Mouse (Mus musculus) natural killer cell, adult 2 months (primary cell): ENCODE results near the gene Pfn4.
A peak's percentile ranks its signal among the peaks of the same experiment; 100 is the strongest.
"Not testable (repeated sequence)": the region's sequence is repeated elsewhere in the genome, so short reads cannot be mapped to it uniquely, and the experiment has no call there.

Source experiments
- DNase-seq, 2 experiments: peaks; one replicate each; pipeline ENCODE4 v3.0.0; 2022; ENCODE audit warnings: low spot score in 2 of 2

Pfn4 gene

DNA sequence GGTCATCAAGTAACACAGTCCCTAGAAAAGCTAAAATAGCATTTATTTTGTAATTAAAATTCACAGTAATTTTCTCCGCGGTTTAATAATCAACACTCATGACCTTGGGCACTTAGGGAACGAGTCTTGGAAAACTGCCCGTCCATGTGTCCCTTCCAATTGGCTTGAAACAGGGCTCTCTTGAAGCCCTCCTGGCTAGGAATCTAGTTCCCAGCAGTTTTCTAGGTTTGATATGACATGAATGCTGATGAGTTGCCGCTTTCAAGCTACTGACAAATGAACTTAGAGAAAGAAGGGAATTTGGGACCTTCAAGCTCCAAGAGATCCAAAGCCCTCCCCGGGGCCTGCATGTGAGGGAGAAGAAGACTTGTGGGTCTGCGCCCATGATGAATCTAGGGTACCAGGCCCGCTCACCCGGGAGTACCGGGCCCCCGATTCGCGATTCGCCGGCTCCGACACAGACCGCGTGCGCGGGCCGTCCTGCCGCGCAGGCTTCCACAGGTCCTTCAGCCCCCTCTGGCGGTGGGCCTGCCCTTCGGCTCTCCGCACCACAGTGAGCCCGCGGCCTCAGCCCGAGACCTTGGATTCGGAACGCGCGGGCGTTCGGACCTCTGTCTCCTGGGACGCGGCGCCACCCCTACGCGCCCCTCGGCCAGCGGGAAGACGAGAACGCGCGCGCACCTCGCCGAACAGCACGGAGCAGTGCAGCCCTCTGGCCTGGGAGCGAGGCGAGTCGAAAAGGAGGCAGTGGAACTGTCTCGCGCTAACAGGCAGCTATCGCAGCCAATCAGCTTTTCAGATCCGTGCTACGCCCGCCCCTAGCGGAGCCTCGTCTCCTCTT is at the start of gene Pfn4, which contains the start of gene Fam228b:
Gene Pfn4 (plus strand): TSS at position 531 of the 841 bp plus-strand sequence.
Gene Fam228b (minus strand): TSS at position 776 of the 841 bp plus-strand sequence.
- peak; percentile 90 to 92 for DNase-seq

GRCm38 (mm10) chr12:4719066-4719761 is 49.6 kb upstream of the Pfn4 start:
- no peak for DNase-seq

- no peak for DNase-seq
Measured at GRCm38 (mm10) chr12:4719762-4720754, 48.8 kb upstream of the Pfn4 start.

DNA sequence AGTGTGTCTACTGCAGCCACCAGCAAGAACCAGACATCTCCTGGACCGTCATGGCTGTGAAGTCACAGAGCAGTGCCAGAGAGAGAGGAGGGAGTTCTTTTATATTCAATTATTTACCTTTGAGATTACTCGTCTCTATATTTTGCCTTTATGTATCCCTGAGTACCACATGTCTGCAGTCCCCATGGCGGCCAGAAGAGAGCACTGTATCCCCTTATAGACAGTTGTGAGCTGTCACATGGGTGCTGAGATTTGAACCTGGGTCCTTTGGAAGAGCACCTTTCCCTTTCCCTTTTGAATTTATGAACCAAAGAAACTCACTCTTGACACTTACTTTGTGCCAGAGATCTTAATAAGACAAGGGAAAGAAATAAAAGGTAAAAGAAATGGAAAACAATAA is 39.7 kb upstream of the Pfn4 start:
- no peak for DNase-seq

DNA sequence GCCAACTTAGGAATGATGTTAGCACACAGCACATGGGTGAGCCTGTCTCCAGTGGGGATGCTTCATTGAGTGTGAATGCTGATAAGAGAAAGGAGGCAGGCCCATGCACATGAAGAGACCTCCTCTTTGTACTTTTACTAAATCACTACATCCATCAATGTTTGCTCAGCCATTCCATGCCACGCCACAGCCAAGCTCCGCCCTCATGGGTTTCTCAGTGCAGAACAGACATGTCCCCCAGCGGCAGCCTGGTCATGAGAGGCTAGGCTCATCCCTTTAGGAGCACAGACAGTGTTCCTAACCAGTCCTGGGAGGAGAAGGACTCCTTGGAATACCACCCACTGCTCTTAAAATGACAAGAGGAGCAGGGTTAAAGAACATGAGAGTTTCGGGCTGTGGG is 37.2 kb upstream of the Pfn4 start:
- no peak for DNase-seq

GRCm38 (mm10) chr12:4732332-4732731 is 36.5 kb upstream of the Pfn4 start:
- DNase-seq: no peak

GRCm38 (mm10) chr12:4738031-4738576 is 30.7 kb upstream of the Pfn4 start, which contains the start of gene Fam228a:
Gene Fam228a, minus strand, starts transcription at chr12:4738430.
- no peak for DNase-seq

DNA sequence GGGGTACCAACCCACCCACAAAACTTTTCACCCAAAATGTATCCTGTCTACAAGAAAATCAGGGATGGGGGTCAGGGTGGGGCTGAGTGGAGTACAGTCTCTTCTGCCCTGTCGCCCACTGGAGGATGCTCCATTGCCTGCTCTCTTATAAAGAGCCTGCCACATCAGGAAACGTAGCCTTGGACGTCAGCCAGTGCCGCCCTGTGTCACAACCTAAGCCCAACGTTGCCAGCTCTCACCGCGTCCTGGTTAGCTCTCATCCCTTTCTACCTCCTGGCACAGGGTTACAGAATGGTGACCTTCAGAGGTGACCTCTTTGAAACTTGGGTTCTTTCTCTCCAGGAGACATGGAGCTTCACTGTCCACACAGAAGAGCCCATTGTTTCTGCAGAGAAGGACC is 28.0 kb upstream of the Pfn4 start:
- DNase-seq: no peak

GRCm38 (mm10) chr12:4742183-4742582 is 26.6 kb upstream of the Pfn4 start:
- no peak for DNase-seq

GRCm38 (mm10) chr12:4744486-4744885 is 24.3 kb upstream of the Pfn4 start:
- no peak for DNase-seq

DNA sequence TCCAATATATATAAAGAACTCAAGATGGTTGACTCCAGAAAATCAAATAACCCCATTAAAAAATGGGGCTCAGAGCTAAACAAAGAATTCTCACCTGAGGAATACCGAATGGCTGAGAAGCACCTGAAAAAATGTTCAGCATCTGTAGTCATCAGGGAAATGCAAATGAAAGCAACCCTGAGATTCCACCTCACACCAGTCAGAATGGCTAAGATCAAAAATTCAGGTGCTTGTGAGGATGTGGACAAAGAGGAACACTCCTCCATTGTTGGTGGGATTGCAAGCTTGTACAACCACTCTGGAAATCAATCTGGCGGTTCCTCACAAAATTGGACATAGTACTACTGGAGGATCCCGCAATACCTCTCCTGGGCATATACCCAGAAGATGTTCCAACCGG is 14.4 kb upstream of the Pfn4 start:
- DNase-seq: not testable (repeated sequence)

- no peak for DNase-seq
Measured at GRCm38 (mm10) chr12:4757060-4757459, 11.8 kb upstream of the Pfn4 start.

- no peak for DNase-seq
Measured at GRCm38 (mm10) chr12:4769333-4769723, 506 bp downstream of the Pfn4 start.

DNA sequence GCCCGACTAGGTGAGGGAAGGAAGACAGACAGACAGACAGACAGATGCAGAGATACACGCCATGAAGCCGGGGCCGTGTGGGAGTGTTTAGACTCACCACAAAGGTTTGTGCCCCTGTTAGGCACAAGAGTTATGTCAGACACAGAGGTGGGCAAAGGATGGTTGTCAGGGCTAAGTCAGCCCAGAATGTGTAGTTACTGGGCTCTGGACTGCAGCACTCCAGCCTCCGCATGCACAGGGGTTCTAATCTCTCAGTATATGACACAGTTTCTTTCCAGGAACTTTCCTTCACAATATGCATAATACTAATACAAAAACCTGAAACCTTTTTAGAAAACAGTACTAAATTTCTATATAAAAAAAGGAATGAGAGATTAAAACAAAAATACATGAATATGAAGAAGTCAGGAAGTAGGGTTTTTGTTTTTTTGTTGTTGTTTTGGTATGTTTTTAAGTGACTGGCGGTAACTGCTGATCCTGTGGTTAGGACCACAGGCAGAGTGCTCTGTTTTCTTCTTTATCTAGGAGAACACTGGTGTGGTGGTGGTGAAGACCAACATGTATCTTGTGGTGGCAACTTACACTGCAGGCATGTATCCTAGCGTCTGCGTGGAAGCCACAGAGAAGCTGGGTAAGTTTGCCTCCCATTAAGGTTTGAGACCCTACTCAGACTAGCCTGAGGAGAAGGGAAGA is 6.2 kb downstream of the Pfn4 start:
- DNase-seq: no peak

DNA sequence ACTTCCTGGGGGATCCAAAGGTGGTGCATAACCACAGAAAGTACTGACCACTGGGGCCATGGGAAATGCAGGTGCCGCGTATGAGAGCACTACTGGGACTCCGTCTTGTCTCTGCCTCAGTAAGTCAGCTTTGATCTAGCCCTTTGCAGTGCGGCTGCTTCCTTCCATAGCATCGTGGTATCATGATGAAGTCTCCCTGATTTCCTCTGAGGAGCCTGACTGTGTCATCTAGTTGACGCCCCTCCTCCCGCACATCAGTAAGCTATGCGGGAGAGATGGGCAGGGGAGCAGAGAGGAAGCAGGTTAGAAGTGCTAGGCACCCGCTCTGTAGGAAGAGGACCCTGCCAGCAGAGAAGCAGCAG is 6.7 kb downstream of the Pfn4 start:
- no peak for DNase-seq

- no peak for DNase-seq
Measured at GRCm38 (mm10) chr12:4777734-4778133, 8.9 kb downstream of the Pfn4 start.

GRCm38 (mm10) chr12:4780245-4780644 is 11.4 kb downstream of the Pfn4 start:
- DNase-seq: no peak

GRCm38 (mm10) chr12:4781270-4781669 is 12.4 kb downstream of the Pfn4 start:
- no peak for DNase-seq

DNA sequence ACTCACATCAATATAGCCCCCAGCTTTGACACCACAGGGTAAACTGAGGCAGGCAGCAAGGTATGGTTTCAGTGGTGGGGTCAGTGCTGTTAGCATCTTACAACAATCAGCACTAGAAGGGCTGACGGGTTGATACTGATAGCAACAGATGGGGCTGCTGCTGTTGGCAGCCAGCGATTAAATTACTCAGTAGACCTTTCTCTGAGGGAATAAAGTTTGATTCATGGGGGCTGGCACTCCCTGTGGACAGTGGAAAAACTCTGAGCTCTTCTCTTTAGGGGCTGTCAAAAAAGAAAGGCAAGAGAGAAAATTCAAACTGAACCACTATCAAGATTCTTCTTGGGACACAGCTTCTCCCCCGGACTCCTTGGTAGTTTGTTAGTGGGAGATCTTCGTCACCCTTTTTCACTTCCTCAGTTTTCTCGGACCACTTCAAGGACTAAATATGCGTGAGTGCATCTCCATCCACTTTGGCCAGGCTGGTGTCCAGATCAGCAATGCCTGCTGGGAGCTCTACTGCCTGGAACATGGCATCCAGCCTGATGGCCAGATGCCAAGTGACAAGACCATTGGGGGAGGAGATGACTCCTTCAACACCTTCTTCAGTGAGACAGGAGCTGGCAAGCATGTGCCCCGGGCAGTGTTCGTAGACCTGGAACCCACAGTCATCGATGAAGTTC is 13.0 kb downstream of the Pfn4 start:
- DNase-seq: not testable (repeated sequence)

- no peak for DNase-seq
Measured at GRCm38 (mm10) chr12:4783598-4783997, 14.8 kb downstream of the Pfn4 start.
